Mouse (Mus musculus): ENCODE measurements around the gene Anxa1.

The Anxa1 gene

GRCm38 (mm10) chr19:20370175-20370574 is 20.6 kb downstream of the Anxa1 start:
- DNase-seq (ENCODE audit: low spot score): no peak

- no peak for DNase-seq (ENCODE audit: low spot score)
Measured at GRCm38 (mm10) chr19:20366571-20366970, 24.2 kb downstream of the Anxa1 start.

GRCm38 (mm10) chr19:20366010-20366409 is 24.7 kb downstream of the Anxa1 start:
- no peak for DNase-seq (ENCODE audit: low spot score)

- no peak for DNase-seq (ENCODE audit: low spot score)
Measured at GRCm38 (mm10) chr19:20365364-20365763, 25.4 kb downstream of the Anxa1 start.

GRCm38 (mm10) chr19:20364931-20365330 is 25.8 kb downstream of the Anxa1 start:
- DNase-seq (ENCODE audit: low spot score): no peak

GRCm38 (mm10) chr19:20363221-20363620 is 27.5 kb downstream of the Anxa1 start:
- peak; percentile 2 for DNase-seq (ENCODE audit: low spot score)

GRCm38 (mm10) chr19:20361917-20362577 is 28.7 kb downstream of the Anxa1 start:
- no peak for DNase-seq (ENCODE audit: low spot score)

- no peak for DNase-seq (ENCODE audit: low spot score)
Measured at GRCm38 (mm10) chr19:20358679-20359078, 32.1 kb downstream of the Anxa1 start.

- peak; percentile 29 for DNase-seq (ENCODE audit: low spot score)
Measured at GRCm38 (mm10) chr19:20345317-20345917, 45.3 kb downstream of the Anxa1 start.

- DNase-seq (ENCODE audit: low spot score): no peak
Measured at GRCm38 (mm10) chr19:20344511-20345316, 46.0 kb downstream of the Anxa1 start.

GRCm38 (mm10) chr19:20344052-20344451 is 46.7 kb downstream of the Anxa1 start:
- no peak for DNase-seq (ENCODE audit: low spot score)
